Mouse (Mus musculus) forebrain, embryonic 14.5 days (tissue): ENCODE data around the gene Heatr6. TPM values are rescaled to one million over a fixed set of nuclear protein-coding genes. Genes with fewer than 3 reads are reported as not detected.
A peak's percentile ranks its signal among the peaks of the same experiment; 100 is the strongest.

Experiments
- ATAC-seq: fragments of 200-750 bp; cut with Nextera tagmentation; 2 replicates; pipeline ENCODE4 v1.8.0; 2017; ENCODE audit warnings: mild to moderate bottlenecking, moderate library complexity
- DNase-seq: peaks from one replicate; pipeline ENCODE4 v3.0.0-alpha.2; 2015; ENCODE audit warnings: low spot score
- H3K27ac ChIP-seq: fragments of 300-500 bp; sonication (generic); 2 replicates; pipeline ENCODE4 v1.5.1; 2014; ENCODE audit warnings: low read depth, mild to moderate bottlenecking, control low read depth, low read length, moderate library complexity
- H3K27me3 ChIP-seq: fragments of 300-500 bp; sonication (generic); replicated peaks from 2 replicates; pipeline ENCODE4 v1.6.1; 2014; ENCODE audit warnings: low read length, control low read depth, mixed read lengths; ENCODE audit not compliant: control insufficient read depth, insufficient read depth
- H3K36me3 ChIP-seq: fragments of 300-500 bp; sonication (generic); 2 replicates; pipeline ENCODE4 v1.6.1; 2014; ENCODE audit warnings: low read length, control low read depth; ENCODE audit not compliant: control insufficient read depth, insufficient read depth
- H3K4me1 ChIP-seq: fragments of 300-500 bp; sonication (generic); 2 replicates; pipeline ENCODE4 v1.6.1; 2014; ENCODE audit warnings: antibody characterized with exemption, low read length, control low read depth; ENCODE audit not compliant: control insufficient read depth, insufficient read depth
- H3K4me2 ChIP-seq: fragments of 300-500 bp; sonication (generic); 2 replicates; pipeline ENCODE4 v1.6.1; 2014; ENCODE audit warnings: mild to moderate bottlenecking, control low read depth, low read length
- H3K4me3 ChIP-seq: fragments of 300-500 bp; sonication (generic); 2 replicates; pipeline ENCODE4 v1.5.1; 2014; ENCODE audit warnings: low read depth, low read length, control low read depth
- H3K9ac ChIP-seq: fragments of 300-500 bp; sonication (generic); 2 replicates; pipeline ENCODE4 v1.6.1; 2014; ENCODE audit warnings: mild to moderate bottlenecking, low read length, control low read depth, moderate library complexity
- H3K9me3 ChIP-seq: fragments of 300-500 bp; sonication (generic); replicated peaks from 2 replicates; pipeline ENCODE4 v1.6.1; 2016; ENCODE audit warnings: low read length, control low read depth, mixed read lengths; ENCODE audit not compliant: control insufficient read depth
- WGBS: fragments of 180-500 bp; shearing (Covaris S2); extraction: QIAGEN DNeasy Blood & Tissue Kit; methylation state at CpG from one replicate; pipeline ENCODE4 v1.1.7; 2014; 5-methylcytosine and 5-hydroxymethylcytosine counted together
- polyA plus RNA-seq: library from polyadenylated mRNA; unstranded; fragments of >200 nt; fragmentation: Nextera tagmentation; extraction: Ambion mirVana; gene quantifications from 2 replicates; pipeline ENCODE4 v1.2.1, GENCODE M21; 2014

Heatr6 gene
- polyA plus RNA-seq, 1 experiment from 2014 or later, result 27.8 TPM

DNA sequence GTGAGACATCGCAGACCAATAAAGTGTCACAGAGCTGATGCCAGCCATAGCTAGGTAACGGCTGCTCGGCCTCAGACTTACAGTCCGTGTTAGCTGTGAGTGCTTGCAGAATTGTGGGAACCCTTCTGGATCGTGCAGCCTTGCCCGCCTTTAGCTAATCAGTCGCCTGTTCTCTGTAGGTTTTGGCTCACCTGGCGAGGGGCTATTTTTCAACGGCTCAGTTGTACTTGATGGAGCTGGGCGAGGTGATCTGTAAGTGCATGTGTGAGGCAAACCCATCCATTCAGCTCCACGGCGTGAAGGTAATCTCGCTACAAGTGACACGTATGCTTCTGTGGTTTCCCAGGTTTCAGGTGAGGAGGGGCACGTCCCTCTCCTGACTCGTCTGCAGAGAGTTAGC is 20.2 kb downstream of the Heatr6 start:
- H3K36me3 ChIP-seq, result peaks cover 96% of the 10 kb centered on the region
- WGBS, result 95% methylated on average over 16 of the region's 16 CpGs
- ATAC-seq (no peak), DNase-seq (no peak)
- no peak overlapping the region for H3K27ac ChIP-seq
- no peak overlapping the region for H3K9ac ChIP-seq
- no peaks in the 10 kb centered on the region for H3K27me3 ChIP-seq
- no peak overlapping the region for H3K4me3 ChIP-seq
- no peaks in the 10 kb centered on the region for H3K4me1 ChIP-seq
- no peaks in the 10 kb centered on the region for H3K9me3 ChIP-seq
- H3K4me2 ChIP-seq, result no peak overlapping the region

GRCm38 (mm10) chr11:83774324-83774723 is 20.8 kb downstream of the Heatr6 start:
- Histone ChIP-seq H3K27ac (no peak overlapping the region), H3K4me2 (no peak overlapping the region), H3K4me3 (no peak overlapping the region), H3K9ac (no peak overlapping the region), H3K9me3 (no peaks in the 10 kb centered on the region), H3K4me1 (no peaks in the 10 kb centered on the region), H3K36me3 (peaks cover 96% of the 10 kb centered on the region), H3K27me3 (no peaks in the 10 kb centered on the region)
- WGBS, result 97% methylated on average over 11 of the region's 11 CpGs
- no peak for DNase-seq
- ATAC-seq, result no peak

GRCm38 (mm10) chr11:83776798-83777197 is 23.3 kb downstream of the Heatr6 start:
- H3K4me1 ChIP-seq, result no peaks in the 10 kb centered on the region
- DNase-seq, result no peak
- no peak overlapping the region for H3K27ac ChIP-seq
- no peaks in the 10 kb centered on the region for H3K27me3 ChIP-seq
- H3K9ac ChIP-seq, result no peak overlapping the region
- peaks cover 97% of the 10 kb centered on the region for H3K36me3 ChIP-seq
- H3K4me2 ChIP-seq, result no peak overlapping the region
- H3K9me3 ChIP-seq, result no peaks in the 10 kb centered on the region
- H3K4me3 ChIP-seq, result no peak overlapping the region
- WGBS, result 86% methylated on average over 8 of the region's 8 CpGs
- ATAC-seq, result no peak

- Histone ChIP-seq H3K4me3 (no peak overlapping the region), H3K27me3 (no peaks in the 10 kb centered on the region), H3K36me3 (peaks cover 49% of the 10 kb centered on the region), H3K27ac (no peak overlapping the region), H3K9ac (no peak overlapping the region), H3K4me1 (no peaks in the 10 kb centered on the region), H3K4me2 (no peak overlapping the region), H3K9me3 (no peaks in the 10 kb centered on the region)
- DNase-seq (no peak), ATAC-seq (no peak)
- WGBS, result 83% methylated on average over 14 of the region's 14 CpGs
These were observed 30.6 kb downstream of the Heatr6 start for GRCm38 (mm10) chr11:83783931-83784600.

GRCm38 (mm10) chr11:83784661-83785060 is 31.2 kb downstream of the Heatr6 start:
- H3K9ac ChIP-seq, result no peak overlapping the region
- H3K27ac ChIP-seq, result no peak overlapping the region
- DNase-seq, result no peak
- ATAC-seq, result no peak
- 84% methylated on average over 2 of the region's 2 CpGs for WGBS
- peaks cover 43% of the 10 kb centered on the region for H3K36me3 ChIP-seq
- H3K9me3 ChIP-seq, result no peaks in the 10 kb centered on the region
- no peak overlapping the region for H3K4me2 ChIP-seq
- no peaks in the 10 kb centered on the region for H3K27me3 ChIP-seq
- no peaks in the 10 kb centered on the region for H3K4me1 ChIP-seq
- H3K4me3 ChIP-seq, result no peak overlapping the region

- ATAC-seq (no peak), DNase-seq (peak; percentile 85)
- 14% methylated on average over 2 of the region's 2 CpGs for WGBS
- Histone ChIP-seq H3K9ac (no peak overlapping the region), H3K9me3 (no peaks in the 10 kb centered on the region), H3K4me3 (no peak overlapping the region), H3K27ac (no peak overlapping the region), H3K4me2 (no peak overlapping the region), H3K4me1 (no peaks in the 10 kb centered on the region), H3K36me3 (peaks cover 36% of the 10 kb centered on the region), H3K27me3 (no peaks in the 10 kb centered on the region)
These were observed 31.9 kb downstream of the Heatr6 start for GRCm38 (mm10) chr11:83785366-83785765.

GRCm38 (mm10) chr11:83786835-83787234 is 33.3 kb downstream of the Heatr6 start:
- Histone ChIP-seq H3K27me3 (no peaks in the 10 kb centered on the region), H3K9me3 (no peaks in the 10 kb centered on the region), H3K9ac (no peak overlapping the region), H3K27ac (no peak overlapping the region), H3K4me3 (no peak overlapping the region), H3K4me2 (no peak overlapping the region), H3K4me1 (no peaks in the 10 kb centered on the region), H3K36me3 (peaks cover 22% of the 10 kb centered on the region)
- no peak for ATAC-seq
- no peak for DNase-seq
- WGBS, result 83% methylated on average over 4 of the region's 4 CpGs

- ATAC-seq (no peak), DNase-seq (no peak)
- Histone ChIP-seq H3K4me2 (no peak overlapping the region), H3K4me1 (no peaks in the 10 kb centered on the region), H3K27ac (no peak overlapping the region), H3K36me3 (peaks cover 17% of the 10 kb centered on the region), H3K9ac (no peak overlapping the region), H3K4me3 (no peak overlapping the region), H3K27me3 (no peaks in the 10 kb centered on the region), H3K9me3 (no peaks in the 10 kb centered on the region)
- WGBS, result 84% methylated on average over 15 of the region's 15 CpGs
These were observed 34.0 kb downstream of the Heatr6 start for GRCm38 (mm10) chr11:83787401-83788021.

DNA sequence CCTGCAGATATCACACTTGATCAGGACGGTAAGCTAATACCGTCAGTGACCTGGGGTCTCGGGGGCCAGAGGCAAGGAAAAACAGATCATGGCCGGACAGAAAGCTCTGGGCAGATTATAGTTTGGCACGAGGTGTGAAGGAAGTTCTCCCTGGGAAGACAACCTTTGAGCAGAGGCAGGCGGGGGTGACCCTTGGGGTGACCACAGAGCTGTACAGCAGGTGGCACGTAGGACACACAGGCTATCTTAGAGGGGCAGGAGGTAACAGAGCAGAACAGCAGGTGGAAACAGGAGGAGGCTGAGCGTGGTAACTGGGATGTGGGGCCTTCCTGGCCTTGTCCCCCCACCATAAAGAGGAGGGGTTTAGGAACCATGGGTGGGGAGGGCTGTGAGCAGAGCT is 34.8 kb downstream of the Heatr6 start:
- 81% methylated on average over 8 of the region's 8 CpGs for WGBS
- no peak overlapping the region for H3K4me2 ChIP-seq
- DNase-seq, result no peak

More for the DNA sequence above, 34.8 kb downstream of the Heatr6 start:
- no peak for ATAC-seq
- no peak overlapping the region for H3K27ac ChIP-seq
- no peaks in the 10 kb centered on the region for H3K27me3 ChIP-seq
- H3K4me3 ChIP-seq, result no peak overlapping the region
- no peaks in the 10 kb centered on the region for H3K4me1 ChIP-seq
- peaks cover 10% of the 10 kb centered on the region for H3K36me3 ChIP-seq
- H3K9me3 ChIP-seq, result no peaks in the 10 kb centered on the region
- no peak overlapping the region for H3K9ac ChIP-seq
